Mouse (Mus musculus) E14TG2a.4 (cell line): Measurements from ENCODE around the gene Gas7.

Experiments used
- CTCF ChIP-seq: conservative IDR thresholded peaks from 2 replicates; pipeline ENCODE4 v1.5.1; 2014; ENCODE audit warnings: low read length
- NANOG ChIP-seq: IDR thresholded peaks from 2 replicates; pipeline ENCODE4 v1.6.1; 2014; ENCODE audit warnings: borderline replicate concordance, low read length, mixed read lengths
- POU5F1 ChIP-seq: IDR thresholded peaks from 2 replicates; pipeline ENCODE4 v1.6.1; 2014; ENCODE audit warnings: low read length, borderline replicate concordance

- TF ChIP-seq CTCF (no peak), NANOG (no peak), POU5F1 (no peak)
Observed at GRCm38 (mm10) chr11:67480204-67480956, 25.1 kb downstream of the Gas7 start.
